Mouse (Mus musculus): ENCODE results near the gene Jph3. TPM values are rescaled to one million over a fixed set of nuclear protein-coding genes. Genes with fewer than 3 reads are reported as not detected.

The Jph3 gene
- total RNA-seq, 2 experiments from 2014 or later, result not detected

GRCm38 (mm10) chr8:121769621-121770020, 40.2 kb downstream of the Jph3 start:
- no peak for ATAC-seq (replicated peaks; ENCODE audit: low FRiP score, poor library complexity, severe bottlenecking)

GRCm38 (mm10) chr8:121770845-121771752, 41.7 kb downstream of the Jph3 start:
- no peak for ATAC-seq (replicated peaks; ENCODE audit: low FRiP score, poor library complexity, severe bottlenecking)

GRCm38 (mm10) chr8:121773876-121774275, 44.5 kb downstream of the Jph3 start:
- no peak for ATAC-seq (replicated peaks; ENCODE audit: low FRiP score, poor library complexity, severe bottlenecking)

- ATAC-seq (replicated peaks; ENCODE audit: low FRiP score, poor library complexity, severe bottlenecking), result no peak
Measured at GRCm38 (mm10) chr8:121782493-121782892, 53.1 kb downstream of the Jph3 start.

GRCm38 (mm10) chr8:121786542-121786941, 57.1 kb downstream of the Jph3 start:
- ATAC-seq (replicated peaks; ENCODE audit: low FRiP score, poor library complexity, severe bottlenecking), result no peak

- no peak for ATAC-seq (replicated peaks; ENCODE audit: low FRiP score, poor library complexity, severe bottlenecking)
Measured at GRCm38 (mm10) chr8:121788786-121789185, 59.4 kb downstream of the Jph3 start.

- no peak for ATAC-seq (replicated peaks; ENCODE audit: low FRiP score, poor library complexity, severe bottlenecking)
Measured at GRCm38 (mm10) chr8:121792159-121792558, 62.7 kb downstream of the Jph3 start.

- ATAC-seq (replicated peaks; ENCODE audit: low FRiP score, poor library complexity, severe bottlenecking), result no peak
Measured at GRCm38 (mm10) chr8:121792627-121793026, 63.2 kb downstream of the Jph3 start.

- ATAC-seq (replicated peaks; ENCODE audit: low FRiP score, poor library complexity, severe bottlenecking), result no peak
Measured at GRCm38 (mm10) chr8:121794151-121794550, 64.7 kb downstream of the Jph3 start.

- no peak for ATAC-seq (replicated peaks; ENCODE audit: low FRiP score, poor library complexity, severe bottlenecking)
Measured at GRCm38 (mm10) chr8:121795461-121795860, 66.0 kb downstream of the Jph3 start.

- ATAC-seq (replicated peaks; ENCODE audit: low FRiP score, poor library complexity, severe bottlenecking), result no peak
Measured at GRCm38 (mm10) chr8:121796406-121796805, 67.0 kb downstream of the Jph3 start.

- ATAC-seq (replicated peaks; ENCODE audit: low FRiP score, poor library complexity, severe bottlenecking), result no peak
Measured at GRCm38 (mm10) chr8:121798401-121798800, 69.0 kb downstream of the Jph3 start.

- ATAC-seq (replicated peaks; ENCODE audit: low FRiP score, poor library complexity, severe bottlenecking), result no peak
Measured at GRCm38 (mm10) chr8:121804829-121805228, 75.4 kb downstream of the Jph3 start.

- no peak for ATAC-seq (replicated peaks; ENCODE audit: low FRiP score, poor library complexity, severe bottlenecking)
Measured at GRCm38 (mm10) chr8:121806126-121806525, 76.7 kb downstream of the Jph3 start.

- ATAC-seq (replicated peaks; ENCODE audit: low FRiP score, poor library complexity, severe bottlenecking), result no peak
Measured at GRCm38 (mm10) chr8:121808032-121808431, 78.6 kb downstream of the Jph3 start.

GRCm38 (mm10) chr8:121809524-121810155, 80.2 kb downstream of the Jph3 start:
- no peak for ATAC-seq (replicated peaks; ENCODE audit: low FRiP score, poor library complexity, severe bottlenecking)

GRCm38 (mm10) chr8:121811502-121811901, 82.1 kb downstream of the Jph3 start:
- ATAC-seq (replicated peaks; ENCODE audit: low FRiP score, poor library complexity, severe bottlenecking), result no peak

GRCm38 (mm10) chr8:121811931-121812570, 82.6 kb downstream of the Jph3 start:
- no peak for ATAC-seq (replicated peaks; ENCODE audit: low FRiP score, poor library complexity, severe bottlenecking)

- no peak for ATAC-seq (replicated peaks; ENCODE audit: low FRiP score, poor library complexity, severe bottlenecking)
Measured at GRCm38 (mm10) chr8:121818226-121818625, 88.8 kb downstream of the Jph3 start.

GRCm38 (mm10) chr8:121820840-121821239, 91.4 kb downstream of the Jph3 start:
- ATAC-seq (replicated peaks; ENCODE audit: low FRiP score, poor library complexity, severe bottlenecking), result no peak

GRCm38 (mm10) chr8:121821320-121821719, 91.9 kb downstream of the Jph3 start:
- ATAC-seq (replicated peaks; ENCODE audit: low FRiP score, poor library complexity, severe bottlenecking), result no peak

All from erythroblast, adult 5-6 weeks (primary cell).